24 mouse cellular contexts compared by ENCODE assay signal in genomic region chr2:159884773-159885459, GRCm38 (mm10).
"Had no signal": no experiment of that assay in that cellular context is flagged by ENCODE, and none has a peak within 500 bp of the region (broad histone marks: within the 10 kb centered on the region; RNA-seq: fewer than 3 reads in every experiment).

No protein-coding gene starts in this region.

- H3K36me3 ChIP-seq: heart, embryonic 10.5 days; heart, embryonic 12.5 days; hindbrain, embryonic 10.5 days; hindbrain, embryonic 12.5 days; intestine, embryonic 15.5 days; limb, embryonic 13.5 days had no signal

- H3K4me3 ChIP-seq: gastrocnemius, adult 2 months; heart, embryonic 10.5 days; heart, embryonic 12.5 days; hindbrain, embryonic 10.5 days; hindbrain, embryonic 12.5 days; intestine, embryonic 15.5 days; limb, embryonic 13.5 days had no signal

- H3K27me3 ChIP-seq: heart, embryonic 12.5 days; hindbrain, embryonic 12.5 days; intestine, embryonic 15.5 days; limb, embryonic 13.5 days had no signal

- ATAC-seq: forebrain, embryonic 16.5 days; hindbrain, embryonic 16.5 days; inflammation-experienced regulatory T-cells, adult 6 months; intestine, embryonic 15.5 days; intestine, postnatal 0 days had no signal

- H3K9ac ChIP-seq: heart, embryonic 12.5 days; hindbrain, embryonic 12.5 days; hindbrain, embryonic 14.5 days; intestine, embryonic 15.5 days; limb, embryonic 13.5 days had no signal

- H3K27ac ChIP-seq: gastrocnemius, adult 2 months; heart, embryonic 10.5 days; hindbrain, embryonic 10.5 days; hindbrain, embryonic 12.5 days; hindbrain, embryonic 14.5 days; intestine, embryonic 15.5 days; kidney, postnatal 0 days; limb, embryonic 13.5 days had no signal

- H3K4me2 ChIP-seq: heart, embryonic 12.5 days; hindbrain, embryonic 12.5 days; hindbrain, embryonic 14.5 days; intestine, embryonic 15.5 days; limb, embryonic 13.5 days had no signal

- H3K4me1 ChIP-seq: heart, embryonic 10.5 days; heart, embryonic 12.5 days; hindbrain, embryonic 12.5 days; intestine, embryonic 15.5 days had no signal

- H3K9me3 ChIP-seq: heart, embryonic 10.5 days; heart, embryonic 12.5 days; hindbrain, embryonic 10.5 days; hindbrain, embryonic 12.5 days; intestine, embryonic 15.5 days; limb, embryonic 13.5 days had no signal

- DNase-seq: gastrocnemius, adult 2 months; gastrocnemius, postnatal 10 days; gastrocnemius, postnatal 25 days; heart, adult 18-20 months; heart, postnatal 10 days; heart, postnatal 4 days; kidney, adult 18-20 months; kidney, adult 8-10 months; kidney, postnatal 14 days; layer of hippocampus, adult 9-11 months; layer of hippocampus, postnatal 36 days; left cerebral cortex, postnatal 4 days had no signal
